Mouse (Mus musculus) small intestine, adult 2 months (tissue): ENCODE results near the gene Gan.

ENCODE experiments used
- CTCF ChIP-seq: fragments of 200-500 bp; IDR thresholded peaks from 2 replicates; pipeline ENCODE4 v1.5.1; 2012; ENCODE audit warnings: low read depth, mild to moderate bottlenecking, control low read depth, inconsistent platforms, low read length, moderate library complexity, mixed read lengths; ENCODE audit not compliant: insufficient replicate concordance, insufficient read length; ENCODE audit errors: extremely low read depth
- POLR2A ChIP-seq: fragments of 200-500 bp; IDR thresholded peaks from 2 replicates; pipeline ENCODE4 v1.6.1; 2012; ENCODE audit warnings: low read depth, mild to moderate bottlenecking, control low read depth, inconsistent platforms, low read length, moderate library complexity

- TF ChIP-seq CTCF (peak; percentile 24; the same call in 1 of the 2 replicates), POLR2A (no peak)
Measured at GRCm38 (mm10) chr8:117148520-117148919, 9.4 kb upstream of the Gan start.
